Mouse (Mus musculus) bone marrow macrophage, adult 2 months (primary cell): ENCODE measurements around the gene Hoxb9.

ENCODE experiments used
- CTCF ChIP-seq: IDR thresholded peaks from 2 replicates; pipeline ENCODE4 v1.5.1; 2012; ENCODE audit warnings: low read depth, mild to moderate bottlenecking, low read length, moderate library complexity
- POLR2A ChIP-seq: IDR thresholded peaks from 2 replicates; pipeline ENCODE4 v1.6.1; 2012; ENCODE audit warnings: mild to moderate bottlenecking, low read depth, low read length, borderline replicate concordance

GRCm38 (mm10) chr11:96260310-96260970 is 10.8 kb upstream of the Hoxb9 start:
- TF ChIP-seq POLR2A: no peak
- no peak for TF ChIP-seq CTCF
